Comparison of ENCODE assay signal across 30 mouse cellular contexts in genomic region chr2:180314292-180314691, GRCm38 (mm10). TPM values are rescaled to one million over a fixed set of nuclear protein-coding genes. Genes with fewer than 3 reads are reported as not detected.
A peak's percentile ranks its signal among the peaks of the same experiment; 100 is the strongest.
DNase-seq lines count a peak whose midpoint lies in the region; ATAC-seq and TF ChIP-seq lines count a peak whose summit lies in the region.
"Had no signal": no experiment of that assay in that cellular context is flagged by ENCODE, and none has a peak within 500 bp of the region (broad histone marks: within the 10 kb centered on the region; RNA-seq: fewer than 3 reads in every experiment).

No protein-coding gene starts in this region.

- peak overlapping the region; percentile 43; the same call in 1 of the 2 replicates for H3K27ac ChIP-seq in heart, embryonic 10.5 days
- no peak overlapping the region for H3K27ac ChIP-seq in stomach, embryonic 15.5 days
- no peak overlapping the region for H3K27ac ChIP-seq in stomach, postnatal 0 days (replicated peaks)
- peak overlapping the region; percentile 83 for H3K27ac ChIP-seq in intestine, postnatal 0 days (ENCODE audit: low read depth, low read length)
- no peak overlapping the region for H3K27ac ChIP-seq in midbrain, embryonic 11.5 days (ENCODE audit: low read depth, low read length)
- H3K27ac ChIP-seq: embryonic facial prominence, embryonic 13.5 days; embryonic facial prominence, embryonic 15.5 days; forebrain, embryonic 10.5 days; forebrain, embryonic 12.5 days had no signal

- no peak overlapping the region for H3K4me2 ChIP-seq in stomach, embryonic 15.5 days
- no peak overlapping the region for H3K4me2 ChIP-seq in stomach, postnatal 0 days (replicated peaks; ENCODE audit: low read depth)
- H3K4me2 ChIP-seq in intestine, postnatal 0 days (replicated peaks; ENCODE audit: low read depth), result no peak overlapping the region
- H3K4me2 ChIP-seq in midbrain, embryonic 11.5 days, result no peak overlapping the region
- H3K4me2 ChIP-seq: embryonic facial prominence, embryonic 13.5 days; embryonic facial prominence, embryonic 15.5 days; forebrain, embryonic 12.5 days had no signal

- DNase-seq in heart, embryonic 10.5 days (ENCODE audit: low spot score), result no peak
- no peak for DNase-seq in heart, postnatal 4 days
- DNase-seq in stomach, postnatal 0 days (ENCODE audit: low spot score), result no peak
- DNase-seq in cerebellum, postnatal 25 days, result no peak
- DNase-seq in midbrain, embryonic 11.5 days (ENCODE audit: low spot score, missing footprints), result no peak
- DNase-seq: adrenal gland, adult 8-10 months; adrenal gland, postnatal 14 days; adrenal gland, postnatal 36 days; B cell, adult 2 months; cerebellum, adult 11-12 months; cerebellum, adult 2 months; cerebellum, adult 9-10 months; cerebellum, postnatal 10 days; cerebellum, postnatal 36 days; embryo, embryonic 11 days had no signal

- no peaks in the 10 kb centered on the region for H3K9me3 ChIP-seq in heart, embryonic 10.5 days
- H3K9me3 ChIP-seq in stomach, embryonic 15.5 days, result no peaks in the 10 kb centered on the region
- no peaks in the 10 kb centered on the region for H3K9me3 ChIP-seq in stomach, postnatal 0 days (ENCODE audit: control insufficient read depth, low read length)
- no peaks in the 10 kb centered on the region for H3K9me3 ChIP-seq in intestine, postnatal 0 days (ENCODE audit: control insufficient read depth)
- H3K9me3 ChIP-seq in midbrain, embryonic 11.5 days (ENCODE audit: control insufficient read depth, low read length), result no peaks in the 10 kb centered on the region
- H3K9me3 ChIP-seq: embryonic facial prominence, embryonic 13.5 days; embryonic facial prominence, embryonic 15.5 days; forebrain, embryonic 10.5 days; forebrain, embryonic 12.5 days; G1E had no signal

- ATAC-seq in stomach, embryonic 15.5 days (ENCODE audit: insufficient read depth, low FRiP score, low read depth), result 0 out of 2 replicates have a peak, but pooled peaks have one; percentile 21
- no peak for ATAC-seq in stomach, postnatal 0 days (ENCODE audit: low FRiP score, low TSS enrichment)
- ATAC-seq in intestine, postnatal 0 days, result peak; percentile 87
- ATAC-seq in midbrain, embryonic 11.5 days (ENCODE audit: low FRiP score), result no peak
- ATAC-seq: activated CD4-positive, CD25-positive, alpha-beta regulatory T cell, adult 4 months; CD4-positive, CD25-positive, alpha-beta regulatory T cell, adult 4 months; forebrain, embryonic 14.5 days; Patski had no signal

- no peak overlapping the region for H3K9ac ChIP-seq in stomach, embryonic 15.5 days
- H3K9ac ChIP-seq in stomach, postnatal 0 days (ENCODE audit: low read length), result no peak overlapping the region
- H3K9ac ChIP-seq in intestine, postnatal 0 days (ENCODE audit: low read depth, low read length), result no peak overlapping the region
- no peak overlapping the region for H3K9ac ChIP-seq in midbrain, embryonic 11.5 days (ENCODE audit: low read length)
- H3K9ac ChIP-seq: embryonic facial prominence, embryonic 13.5 days; embryonic facial prominence, embryonic 15.5 days; forebrain, embryonic 12.5 days had no signal

- no peak for TF ChIP-seq CTCF in stomach, postnatal 0 days (IDR thresholded peaks at IDR 0.05; ENCODE audit: low read depth)
- TF ChIP-seq CTCF in intestine, postnatal 0 days (IDR thresholded peaks at IDR 0.05; ENCODE audit: low read depth), result no peak

- H3K4me1 ChIP-seq in heart, embryonic 10.5 days, result peaks cover 53% of the 10 kb centered on the region
- H3K4me1 ChIP-seq in stomach, embryonic 15.5 days, result no peaks in the 10 kb centered on the region
- no peaks in the 10 kb centered on the region for H3K4me1 ChIP-seq in stomach, postnatal 0 days (replicated peaks; ENCODE audit: control insufficient read depth, insufficient read depth)
- peaks cover 5% of the 10 kb centered on the region; the same call in 1 of the 2 replicates for H3K4me1 ChIP-seq in intestine, postnatal 0 days (replicated peaks; ENCODE audit: control insufficient read depth, insufficient read depth, low read length)
- no peaks in the 10 kb centered on the region for H3K4me1 ChIP-seq in midbrain, embryonic 11.5 days (ENCODE audit: control insufficient read depth, insufficient read depth, low read length)
- H3K4me1 ChIP-seq: embryonic facial prominence, embryonic 13.5 days; embryonic facial prominence, embryonic 15.5 days; forebrain, embryonic 10.5 days; forebrain, embryonic 12.5 days had no signal

- no peaks in the 10 kb centered on the region for H3K36me3 ChIP-seq in heart, embryonic 10.5 days
- H3K36me3 ChIP-seq in stomach, embryonic 15.5 days, result no peaks in the 10 kb centered on the region
- no peaks in the 10 kb centered on the region for H3K36me3 ChIP-seq in stomach, postnatal 0 days (ENCODE audit: control insufficient read depth, insufficient read depth, low read length)
- no peaks in the 10 kb centered on the region for H3K36me3 ChIP-seq in intestine, postnatal 0 days (ENCODE audit: control insufficient read depth, insufficient read depth)
- H3K36me3 ChIP-seq in midbrain, embryonic 11.5 days (ENCODE audit: control insufficient read depth, insufficient read depth, low read length), result no peaks in the 10 kb centered on the region
- H3K36me3 ChIP-seq: embryonic facial prominence, embryonic 13.5 days; embryonic facial prominence, embryonic 15.5 days; forebrain, embryonic 10.5 days; forebrain, embryonic 12.5 days; G1E had no signal

- 94% methylated on average over 2 of the region's 2 CpGs for WGBS in heart, embryonic 10.5 days
- WGBS in stomach, embryonic 15.5 days, result 84% methylated on average over 2 of the region's 2 CpGs
- 88% methylated on average over 2 of the region's 2 CpGs for WGBS in stomach, postnatal 0 days
- WGBS in intestine, postnatal 0 days, result 29% methylated on average over 2 of the region's 2 CpGs
- WGBS in midbrain, embryonic 11.5 days, result 78% methylated on average over 2 of the region's 2 CpGs

- H3K27me3 ChIP-seq in heart, embryonic 10.5 days (ENCODE audit: insufficient read depth, poor library complexity, severe bottlenecking), result no peaks in the 10 kb centered on the region
- no peaks in the 10 kb centered on the region for H3K27me3 ChIP-seq in stomach, embryonic 15.5 days (replicated peaks)
- no peaks in the 10 kb centered on the region for H3K27me3 ChIP-seq in stomach, postnatal 0 days (ENCODE audit: control insufficient read depth, insufficient read depth, low read length)
- no peaks in the 10 kb centered on the region for H3K27me3 ChIP-seq in intestine, postnatal 0 days (replicated peaks; ENCODE audit: control insufficient read depth, insufficient read depth, low read length)
- no peaks in the 10 kb centered on the region; the same call in 1 of the 2 replicates for H3K27me3 ChIP-seq in midbrain, embryonic 11.5 days (ENCODE audit: control insufficient read depth, insufficient read depth, low read length)
- H3K27me3 ChIP-seq: embryonic facial prominence, embryonic 13.5 days; embryonic facial prominence, embryonic 15.5 days had no signal

- no peak for TF ChIP-seq EP300 in stomach, postnatal 0 days (optimal IDR thresholded peaks at IDR 0.05)

- H3K4me3 ChIP-seq in heart, embryonic 10.5 days, result no peak overlapping the region
- H3K4me3 ChIP-seq in stomach, embryonic 15.5 days (replicated peaks), result no peak overlapping the region
- H3K4me3 ChIP-seq in stomach, postnatal 0 days (ENCODE audit: low read depth, low read length), result no peak overlapping the region
- H3K4me3 ChIP-seq in intestine, postnatal 0 days (ENCODE audit: low read depth, low read length), result no peak overlapping the region
- H3K4me3 ChIP-seq in midbrain, embryonic 11.5 days (ENCODE audit: low read depth, low read length), result no peak overlapping the region
- H3K4me3 ChIP-seq: embryonic facial prominence, embryonic 13.5 days; embryonic facial prominence, embryonic 15.5 days; erythroblast, embryonic 14.5 days; forebrain, embryonic 10.5 days; forebrain, embryonic 12.5 days had no signal

RNA-seq across cellular contexts. Expression of gene Gata5, which starts 20.2 kb away (rescaled TPM):
- polyA plus RNA-seq in heart, embryonic 10.5 days (2016; fragmentation: Nextera tagmentation; extraction: Ambion mirVana), result 34.7 and 41.3 TPM in 2 replicates
- 1 to 10 TPM; 1.6 to 2.5 TPM for total RNA-seq in heart, postnatal 4 days (2021)
- polyA plus RNA-seq in stomach, embryonic 15.5 days (2015; fragmentation: Nextera tagmentation; extraction: Ambion mirVana), result 5.5 and 6.0 TPM in 2 replicates
- 5.9 and 6.6 TPM in 2 replicates for polyA plus RNA-seq in stomach, postnatal 0 days (2015; fragmentation: Nextera tagmentation; extraction: Ambion mirVana)
- 20.9 and 23.9 TPM in 2 replicates for polyA plus RNA-seq in intestine, postnatal 0 days (2015; fragmentation: Nextera tagmentation; extraction: Ambion mirVana)
- polyA plus RNA-seq in midbrain, embryonic 11.5 days (2014; fragmentation: Nextera tagmentation; extraction: Ambion mirVana), result not detected in 2 replicates
- total RNA-seq: CH12.LX; common myeloid progenitor, adult 5-6 weeks had no signal
- polyA plus RNA-seq: activated CD4-positive, CD25-positive, alpha-beta regulatory T cell, adult 4 months; CD4-positive, CD25-positive, alpha-beta regulatory T cell, adult 4 months; cerebellum, adult 2 months; embryonic facial prominence, embryonic 13.5 days; embryonic facial prominence, embryonic 15.5 days; erythroblast, embryonic 14.5 days; forebrain, embryonic 10.5 days; forebrain, embryonic 12.5 days; forebrain, embryonic 14.5 days; G1E; Patski had no signal

RNA-seq across cellular contexts. Expression of gene Rbbp8nl, which starts 24.6 kb away (rescaled TPM):
- polyA plus RNA-seq in heart, embryonic 10.5 days (2016; fragmentation: Nextera tagmentation; extraction: Ambion mirVana), result 0.16 and 0.68 TPM in 2 replicates
- not detected for total RNA-seq in heart, postnatal 4 days (2021)
- 3.1 and 3.4 TPM in 2 replicates for polyA plus RNA-seq in stomach, embryonic 15.5 days (2015; fragmentation: Nextera tagmentation; extraction: Ambion mirVana)
- polyA plus RNA-seq in stomach, postnatal 0 days (2015; fragmentation: Nextera tagmentation; extraction: Ambion mirVana), result 1.2 and 1.8 TPM in 2 replicates
- 0.18 and 0.25 TPM in 2 replicates for polyA plus RNA-seq in intestine, postnatal 0 days (2015; fragmentation: Nextera tagmentation; extraction: Ambion mirVana)
- polyA plus RNA-seq in midbrain, embryonic 11.5 days (2014; fragmentation: Nextera tagmentation; extraction: Ambion mirVana), result not detected in 2 replicates
- total RNA-seq: adrenal gland, adult 18-20 months; adrenal gland, adult 8-10 months; adrenal gland, postnatal 14 days; adrenal gland, postnatal 36 days; CH12.LX; common myeloid progenitor, adult 5-6 weeks had no signal
- polyA plus RNA-seq: activated CD4-positive, CD25-positive, alpha-beta regulatory T cell, adult 4 months; CD4-positive, CD25-positive, alpha-beta regulatory T cell, adult 4 months; cerebellum, adult 2 months; erythroblast, embryonic 14.5 days; forebrain, embryonic 14.5 days; G1E; Patski had no signal

RNA-seq across cellular contexts. Expression of gene Cables2, which starts 41.0 kb away (rescaled TPM):
- polyA plus RNA-seq in heart, embryonic 10.5 days (2016; fragmentation: Nextera tagmentation; extraction: Ambion mirVana), result 12.4 and 13.1 TPM in 2 replicates
- total RNA-seq in heart, postnatal 4 days (2021), result 10 to 100 TPM; 15.2 to 15.4 TPM
- polyA plus RNA-seq in stomach, embryonic 15.5 days (2015; fragmentation: Nextera tagmentation; extraction: Ambion mirVana), result 14.5 and 15.2 TPM in 2 replicates
- 7.5 and 8.5 TPM in 2 replicates for polyA plus RNA-seq in stomach, postnatal 0 days (2015; fragmentation: Nextera tagmentation; extraction: Ambion mirVana)
- polyA plus RNA-seq in intestine, postnatal 0 days (2015; fragmentation: Nextera tagmentation; extraction: Ambion mirVana), result 8.2 and 8.4 TPM in 2 replicates
- 13.3 and 14.4 TPM in 2 replicates for polyA plus RNA-seq in midbrain, embryonic 11.5 days (2014; fragmentation: Nextera tagmentation; extraction: Ambion mirVana)

RNA-seq across cellular contexts. Expression of gene Rps21, which starts 57.1 kb away (rescaled TPM):
- 332 and 360 TPM in 2 replicates for polyA plus RNA-seq in heart, embryonic 10.5 days (2016; fragmentation: Nextera tagmentation; extraction: Ambion mirVana)
- 100 to 1,000 TPM; 619 to 692 TPM for total RNA-seq in heart, postnatal 4 days (2021)
- 516 and 531 TPM in 2 replicates for polyA plus RNA-seq in stomach, embryonic 15.5 days (2015; fragmentation: Nextera tagmentation; extraction: Ambion mirVana)
- 604 and 680 TPM in 2 replicates for polyA plus RNA-seq in stomach, postnatal 0 days (2015; fragmentation: Nextera tagmentation; extraction: Ambion mirVana)
- polyA plus RNA-seq in intestine, postnatal 0 days (2015; fragmentation: Nextera tagmentation; extraction: Ambion mirVana), result 442 and 454 TPM in 2 replicates
- polyA plus RNA-seq in midbrain, embryonic 11.5 days (2014; fragmentation: Nextera tagmentation; extraction: Ambion mirVana), result 443 and 494 TPM in 2 replicates

Comparison
In these comparisons a context has a peak if more than half of its experiments do, and no peak if none do; other contexts are left out.
1. ATAC-seq: peak in stomach, embryonic 15.5 days (single experiment) and intestine, postnatal 0 days (single experiment); none in stomach, postnatal 0 days (single experiment) and midbrain, embryonic 11.5 days (single experiment).
2. H3K27ac ChIP-seq: peak in heart, embryonic 10.5 days (single experiment) and intestine, postnatal 0 days (single experiment); none in stomach, embryonic 15.5 days (single experiment), stomach, postnatal 0 days (single experiment) and midbrain, embryonic 11.5 days (single experiment).